Mouse (Mus musculus) gastrocnemius, postnatal 10 days (tissue): ENCODE data around the gene Abt1. TPM values are rescaled to one million over a fixed set of nuclear protein-coding genes. Genes with fewer than 3 reads are reported as not detected.

ENCODE experiments used
- total RNA-seq, 2 experiments: library from RNA; stranded (reverse); gene quantifications; 2 replicates each; pipeline ENCODE4 v1.2.3; 2021

Gene Abt1
- total RNA-seq, 2 experiments from 2014 or later, result 4.8 to 5.3 TPM

Other genes with a start within 250 kb of the Abt1 start
- gene Vmn1r220, start 235.9 kb downstream of the Abt1 start, total RNA-seq, result not detected
- not detected for gene Vmn1r221, start 209.7 kb downstream of the Abt1 start, total RNA-seq
- not detected for gene Vmn1r222, start 187.9 kb downstream of the Abt1 start, total RNA-seq
- not detected for gene Vmn1r223, start 176.7 kb downstream of the Abt1 start, total RNA-seq
- gene Zfp322a, start 54.7 kb downstream of the Abt1 start, total RNA-seq, result 10 to 100 TPM; 13.2 to 20.8 TPM
- not detected for gene Btn1a1, start 42.0 kb upstream of the Abt1 start, total RNA-seq
- gene Btn2a2, start 65.0 kb upstream of the Abt1 start, total RNA-seq, result under 1 TPM in 1 of 2 experiments, not detected in 1; 0.11 TPM
- 100 to 1,000 TPM; 473 to 507 TPM for gene Hist1h4h, start 107.2 kb upstream of the Abt1 start, total RNA-seq
- gene Hist1h2af, start 110.0 kb upstream of the Abt1 start, total RNA-seq, result 100 to 1,000 TPM; 189 to 190 TPM
- 10 to 100 TPM; 58.4 to 59.9 TPM for gene Hist1h3g, start 111.6 kb upstream of the Abt1 start, total RNA-seq
- 10 to 100 TPM; 11.8 to 13.3 TPM for gene Hist1h2bh, start 119.5 kb upstream of the Abt1 start, total RNA-seq
- gene Hist1h3f, start 120.2 kb upstream of the Abt1 start, total RNA-seq, result 10 to 100 TPM; 53.8 to 66.7 TPM
- gene Hist1h4f, start 127.8 kb upstream of the Abt1 start, total RNA-seq, result 100 to 1,000 TPM; 285 to 328 TPM
- gene Hist1h1d, start 129.4 kb upstream of the Abt1 start, total RNA-seq, result 10 to 100 TPM; 17.8 to 19.5 TPM
- 100 to 1,000 TPM; 121 to 135 TPM for gene Hist1h3e, start 138.5 kb upstream of the Abt1 start, total RNA-seq
- 10 to 100 TPM; 34.2 to 37.9 TPM for gene Hist1h2ae, start 147.4 kb upstream of the Abt1 start, total RNA-seq
- gene Hist1h2bg, start 147.5 kb upstream of the Abt1 start, total RNA-seq, result 100 to 1,000 TPM; 245 to 257 TPM
- gene Hist1h2bf, start 150.3 kb upstream of the Abt1 start, total RNA-seq, result 100 to 1,000 TPM; 121 to 140 TPM
- 10 to 100 TPM; 16.0 to 20.6 TPM for gene Hist1h2ad, start 150.5 kb upstream of the Abt1 start, total RNA-seq
- 10 to 100 TPM; 25.8 to 30.6 TPM for gene Hist1h3d, start 151.9 kb upstream of the Abt1 start, total RNA-seq
- gene Hist1h4d, start 157.7 kb upstream of the Abt1 start, total RNA-seq, result 100 to 1,000 TPM; 165 to 171 TPM
- 10 to 100 TPM; 36.6 to 38.0 TPM for gene Hist1h2be, start 197.3 kb upstream of the Abt1 start, total RNA-seq
- 100 to 1,000 TPM; 182 to 186 TPM for gene Hist1h1e, start 198.7 kb upstream of the Abt1 start, total RNA-seq